Mouse (Mus musculus): Measurements from ENCODE around the gene Spin2f.
"Not testable (repeated sequence)": the region's sequence is repeated elsewhere in the genome, so short reads cannot be mapped to it uniquely, and the experiment has no call there.

Spin2f gene

DNA sequence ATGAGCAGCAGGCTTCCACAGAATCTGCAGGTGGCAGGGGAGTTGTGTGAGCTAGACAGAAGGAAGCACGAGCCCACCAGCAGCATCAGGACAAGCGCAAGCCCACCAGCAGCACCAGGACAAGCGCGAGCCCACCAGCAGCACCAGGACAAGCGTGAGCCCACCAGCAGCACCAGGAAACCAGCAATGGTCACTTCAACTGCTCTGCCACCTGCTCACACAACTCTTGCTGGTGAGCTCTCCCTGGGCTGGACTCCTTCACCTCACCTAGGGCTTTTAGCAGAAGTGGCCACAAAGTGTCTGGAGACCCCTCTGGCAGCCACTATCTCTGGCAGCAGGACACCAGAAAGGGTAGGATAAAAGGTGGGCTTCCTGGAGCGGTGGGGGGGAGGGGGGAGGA is at the start of gene Spin2f:
Gene Spin2f (plus strand): TSS at position 301 of the 400 bp plus-strand sequence.
- DNase-seq: not testable (repeated sequence)

DNA sequence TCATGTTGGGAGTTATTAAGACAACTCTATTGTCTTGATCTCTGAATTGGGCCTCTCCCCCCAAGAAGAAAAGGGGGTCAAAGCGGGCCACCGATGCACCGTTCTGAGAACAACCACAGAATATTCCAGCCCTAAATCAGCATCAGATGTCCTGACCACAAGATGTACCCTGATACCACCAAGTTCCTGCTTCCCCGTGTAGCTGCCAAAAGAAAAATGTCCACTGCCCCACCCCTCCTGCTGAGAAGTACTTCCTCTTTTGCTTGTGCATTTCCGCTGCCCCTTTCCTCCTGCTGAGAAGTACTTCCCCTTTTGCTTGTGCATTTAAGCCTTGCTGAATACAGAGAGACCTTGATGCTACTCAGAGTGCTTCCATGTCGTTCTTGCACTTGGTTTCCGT is 41.6 kb upstream of the Spin2f start:
- DNase-seq: not testable (repeated sequence)

DNA sequence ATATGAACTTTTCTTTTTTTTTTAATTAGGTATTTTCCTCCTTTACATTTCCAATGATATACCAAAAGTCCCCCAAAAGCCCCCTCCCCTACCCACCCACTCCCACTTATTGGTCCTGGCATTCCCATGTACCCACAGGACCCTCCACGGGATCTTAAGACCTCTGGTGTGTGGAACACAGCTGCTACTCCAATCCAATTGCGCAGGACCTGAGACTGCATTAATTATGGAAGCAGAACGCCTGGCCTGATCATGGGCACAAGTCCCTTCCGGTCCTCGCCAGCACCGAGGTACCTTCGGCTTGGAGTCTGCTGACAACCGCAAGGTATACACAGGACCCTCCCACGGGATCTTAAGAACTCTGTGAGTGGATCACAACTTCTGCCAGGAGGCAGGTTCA is 30.2 kb upstream of the Spin2f start:
- not testable (repeated sequence) for DNase-seq

DNA sequence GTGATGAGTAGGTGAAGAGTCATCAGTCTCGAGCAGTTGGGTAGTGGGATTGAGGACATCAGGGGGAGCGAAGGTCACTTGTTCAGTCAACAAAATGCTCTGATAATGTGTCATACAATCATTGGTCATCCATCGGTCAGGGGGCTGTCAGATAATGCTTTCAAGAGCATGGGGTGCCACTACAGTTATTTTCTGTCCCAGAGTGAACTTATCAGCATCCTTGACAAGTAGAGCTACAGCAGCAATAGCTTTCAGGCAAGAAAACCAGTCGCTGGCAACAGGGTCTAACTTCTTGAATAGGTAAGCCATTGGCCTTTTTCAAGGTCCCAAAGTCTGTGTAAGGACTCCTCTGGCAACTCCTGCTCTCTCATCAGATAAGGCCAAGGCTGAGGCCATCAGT is 18.6 kb upstream of the Spin2f start:
- DNase-seq: not testable (repeated sequence)

DNA sequence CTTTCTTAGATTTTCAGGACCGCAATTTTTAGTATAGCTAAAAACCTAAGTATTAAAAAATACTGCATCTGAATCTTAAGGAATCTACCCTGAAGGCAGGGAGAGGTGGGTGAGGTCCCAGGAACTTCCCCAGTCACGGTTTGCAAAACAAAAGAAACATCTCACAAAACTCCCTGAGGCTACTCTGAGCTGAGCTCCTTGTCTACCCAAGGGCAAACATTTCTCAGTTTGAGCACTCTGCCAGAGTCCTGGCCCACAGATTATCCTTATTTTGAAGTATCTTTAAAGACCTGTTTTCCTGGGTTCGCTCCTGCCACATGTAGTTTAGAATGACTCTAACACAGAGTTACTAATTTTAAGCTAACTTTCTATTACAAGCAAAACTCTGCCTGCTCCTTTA is 11.9 kb upstream of the Spin2f start:
- not testable (repeated sequence) for DNase-seq

Data from right cerebral cortex, postnatal 4 days (tissue).